Mouse (Mus musculus) A20 (cell line): ENCODE measurements around the gene Gja5.
A peak's percentile ranks its signal among the peaks of the same experiment; 100 is the strongest.

ENCODE experiments used
- DNase-seq: peaks from one replicate; pipeline ENCODE4 v3.0.0-alpha.2; 2011; ENCODE audit warnings: low read depth, low spot score

Gene Gja5

GRCm38 (mm10) chr3:96904393-96904792 lies at the start of gene Gja5:
TSS of gene Gja5 (plus strand) at chr3:96904693.
- no peak for DNase-seq

GRCm38 (mm10) chr3:96855833-96856232 lies 48.7 kb upstream of the Gja5 start:
- DNase-seq = no peak

DNA sequence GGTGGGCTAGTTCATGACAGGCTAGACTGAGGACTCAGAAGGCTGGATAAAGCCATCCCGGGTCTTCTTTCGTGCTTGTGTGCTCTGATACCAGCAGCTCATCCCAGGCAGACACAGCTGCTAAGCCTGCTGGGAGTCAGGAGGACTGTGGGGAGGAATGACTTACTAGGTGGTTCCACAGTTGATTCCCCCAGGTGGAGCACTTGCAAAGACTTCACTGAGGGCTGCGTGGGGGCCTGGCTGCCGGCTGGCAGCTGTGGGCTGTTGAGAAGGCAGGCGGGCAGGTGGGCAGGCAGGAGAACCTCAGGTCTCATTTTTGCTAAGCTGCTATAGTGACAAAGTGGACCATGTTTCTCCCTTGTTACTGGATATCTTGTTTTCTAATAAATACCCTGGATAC lies 44.0 kb upstream of the Gja5 start:
- DNase-seq = no peak

DNA sequence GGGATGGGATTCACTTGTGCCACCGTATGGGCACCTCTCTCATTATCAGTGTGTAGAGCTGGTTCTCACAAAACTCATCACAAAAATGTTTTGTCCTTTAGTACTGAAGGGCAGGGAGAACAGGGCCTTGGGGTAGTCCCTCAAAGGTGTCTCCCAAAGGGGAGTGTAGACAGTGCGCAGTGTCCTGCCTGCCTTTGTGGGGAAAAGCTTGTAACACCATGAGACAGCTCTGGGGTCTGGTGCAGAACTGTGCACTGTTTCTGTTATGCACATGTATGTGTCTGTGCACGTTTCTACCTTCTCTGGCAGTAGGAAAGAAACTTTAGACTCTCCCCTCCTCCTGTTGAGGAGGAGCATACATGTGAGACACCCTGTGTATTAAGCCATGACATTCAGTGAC lies 36.6 kb upstream of the Gja5 start:
- DNase-seq = no peak

- DNase-seq = no peak
These were observed 35.9 kb upstream of the Gja5 start for GRCm38 (mm10) chr3:96868566-96868965.

GRCm38 (mm10) chr3:96869091-96869490 lies 35.4 kb upstream of the Gja5 start:
- DNase-seq = no peak

- DNase-seq = no peak
These were observed 34.2 kb upstream of the Gja5 start for GRCm38 (mm10) chr3:96870270-96870669.

DNA sequence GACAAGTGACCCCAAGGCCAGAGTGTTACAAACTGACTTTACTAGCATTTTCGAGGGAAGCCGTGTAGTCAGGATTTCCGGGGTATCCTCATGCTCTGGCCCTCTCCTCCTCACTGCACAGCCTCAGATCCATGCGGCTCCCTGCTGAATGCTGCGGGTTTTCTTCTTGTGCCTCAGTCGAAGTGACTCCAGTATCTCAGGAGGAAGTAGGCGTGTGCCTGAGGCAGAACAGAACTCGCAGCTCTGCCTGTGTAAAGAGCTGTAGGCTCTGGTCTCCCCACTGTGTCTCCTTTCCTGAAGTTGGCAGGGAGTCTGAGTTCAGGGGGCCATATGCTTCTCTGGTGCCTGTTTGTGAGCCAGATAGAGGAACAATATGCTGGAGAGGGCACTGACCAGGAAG lies 33.4 kb upstream of the Gja5 start:
- DNase-seq = no peak

GRCm38 (mm10) chr3:96872501-96872900 lies 32.0 kb upstream of the Gja5 start:
- no peak for DNase-seq

GRCm38 (mm10) chr3:96874808-96875571 lies 29.5 kb upstream of the Gja5 start:
- DNase-seq = no peak

DNA sequence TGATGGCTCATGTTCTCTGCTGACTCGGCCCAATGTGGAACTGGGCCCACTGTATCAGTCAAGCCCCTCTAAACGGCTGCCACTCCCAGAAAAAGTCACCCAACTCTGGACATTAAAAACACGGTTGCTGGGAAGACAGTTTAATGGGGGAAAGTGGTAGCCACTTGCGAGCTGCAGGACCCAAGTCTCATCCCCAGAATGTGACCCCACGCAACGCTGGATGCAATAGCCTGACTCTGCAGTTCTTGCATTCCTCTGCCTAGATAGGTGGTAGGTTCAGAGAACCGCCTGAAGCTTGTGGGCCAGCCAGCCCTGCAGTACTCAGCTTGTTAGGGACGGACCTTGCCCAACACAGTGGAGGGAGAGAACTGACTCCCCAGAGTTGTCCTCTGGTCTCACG lies 25.0 kb upstream of the Gja5 start:
- DNase-seq = no peak

DNA sequence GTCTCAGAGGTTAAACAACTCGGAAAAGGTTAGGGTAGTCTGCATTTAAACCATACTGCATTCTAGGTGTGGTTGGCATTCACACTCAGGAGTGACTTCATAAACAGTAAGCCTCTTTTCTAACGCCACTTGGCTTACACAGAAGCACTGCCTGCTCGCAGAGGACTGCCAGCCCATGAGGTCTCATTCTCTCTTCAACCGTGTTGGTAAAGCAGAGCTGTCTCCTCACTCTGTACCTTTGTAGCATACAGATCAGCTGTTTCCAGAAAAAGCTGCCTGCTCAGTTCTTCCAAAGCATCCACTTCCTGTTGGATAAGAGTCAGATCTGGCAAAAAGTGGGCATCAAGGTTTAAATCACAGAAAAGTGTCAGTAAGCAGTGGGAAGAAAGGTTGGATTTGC lies 24.1 kb upstream of the Gja5 start:
- DNase-seq = no peak

DNA sequence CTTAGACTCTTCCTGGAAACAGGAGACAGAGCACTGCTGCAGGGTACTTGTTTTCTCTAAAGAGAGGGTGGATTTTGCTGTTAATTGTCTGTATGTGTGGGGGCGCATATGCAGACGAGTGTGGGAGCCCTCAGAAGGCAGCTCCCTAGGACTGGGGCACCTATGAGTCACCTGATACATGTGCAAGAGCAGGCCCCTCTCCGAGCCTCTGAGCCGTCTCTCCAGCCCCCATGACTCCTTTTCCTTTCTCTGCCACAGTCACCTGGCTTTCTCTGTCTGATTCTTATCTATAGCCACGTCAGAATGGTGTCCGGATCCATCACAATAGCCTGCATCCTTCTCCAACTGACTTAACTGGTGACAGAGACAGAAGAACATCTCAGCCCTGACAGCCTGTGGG lies 22.9 kb upstream of the Gja5 start:
- no peak for DNase-seq

GRCm38 (mm10) chr3:96882061-96882849 lies 22.2 kb upstream of the Gja5 start:
- DNase-seq = no peak

DNA sequence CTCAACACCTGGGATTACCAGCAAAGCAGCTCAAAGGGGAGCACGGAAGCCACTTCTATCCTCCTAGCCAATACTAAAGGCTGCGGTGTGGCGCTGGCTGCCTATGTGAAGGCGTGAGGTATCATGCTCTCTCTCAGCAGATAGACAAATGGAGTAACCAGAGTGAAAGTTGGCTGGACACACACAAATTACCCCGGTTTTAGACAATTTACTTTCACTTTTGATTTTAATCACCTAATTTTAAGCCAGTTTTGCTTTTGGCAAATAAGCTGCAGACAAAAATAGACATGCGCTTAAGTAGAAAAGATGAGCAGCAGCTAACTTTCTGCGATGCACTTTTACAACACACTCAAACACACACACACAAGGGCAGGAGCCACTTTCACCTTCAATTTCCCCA lies 20.8 kb upstream of the Gja5 start:
- peak; percentile 56 for DNase-seq

- DNase-seq = no peak
These were observed 2.0 kb upstream of the Gja5 start for GRCm38 (mm10) chr3:96902336-96902999.

- DNase-seq = peak; percentile 95
These were observed 503 bp downstream of the Gja5 start, which contains the start of gene Gpr89 for GRCm38 (mm10) chr3:96904851-96905541. TSS of gene Gpr89 (minus strand) at chr3:96905346.

DNA sequence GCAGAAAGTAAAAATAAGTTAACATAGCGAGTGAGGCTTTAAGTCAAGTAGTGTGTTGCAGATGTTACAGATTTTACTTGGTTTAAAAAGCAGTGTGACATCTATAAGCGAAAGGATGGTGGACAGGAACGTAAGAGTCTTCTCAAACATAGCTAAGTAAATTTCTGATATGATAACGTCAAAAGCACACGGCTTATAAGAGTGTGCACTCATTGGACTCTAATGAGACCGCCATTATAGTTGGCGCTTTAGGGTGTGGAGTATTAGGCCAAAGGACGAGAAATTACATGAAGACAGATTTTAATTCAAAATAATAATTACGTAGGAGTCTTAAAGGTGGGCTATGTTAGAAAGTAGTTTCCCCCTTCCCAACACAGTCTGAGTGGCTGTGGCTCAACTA lies 1.1 kb downstream of the Gja5 start:
- no peak for DNase-seq

GRCm38 (mm10) chr3:96920991-96921390 lies 16.5 kb downstream of the Gja5 start:
- DNase-seq = no peak

GRCm38 (mm10) chr3:96924631-96925030 lies 20.1 kb downstream of the Gja5 start:
- no peak for DNase-seq

GRCm38 (mm10) chr3:96925920-96926319 lies 21.4 kb downstream of the Gja5 start, which contains the start of gene Gja8:
TSS of gene Gja8 (minus strand) at chr3:96926020.
- DNase-seq = no peak

DNA sequence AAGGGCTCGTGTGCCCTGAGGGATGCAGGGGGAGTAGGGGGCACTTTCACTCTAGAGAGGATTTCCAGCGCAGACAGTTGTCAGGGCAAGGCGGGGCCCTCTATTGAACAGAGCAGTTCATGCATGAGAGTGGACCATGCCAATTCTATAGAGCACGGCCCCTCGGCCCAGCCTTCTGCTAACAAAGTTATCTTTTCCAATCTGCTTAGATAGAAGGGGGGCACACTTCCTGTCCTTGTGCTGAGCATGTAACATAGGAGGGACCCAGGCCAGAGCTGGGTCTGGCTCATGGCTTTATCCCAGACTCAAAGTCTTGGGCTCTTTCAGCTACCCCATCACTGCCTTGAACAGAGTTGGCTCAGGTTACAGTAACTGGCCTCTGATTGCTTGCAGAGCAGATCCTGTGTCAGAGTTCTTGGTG lies 26.8 kb downstream of the Gja5 start:
- no peak for DNase-seq
